Mouse (Mus musculus): ENCODE results near the gene Kiz.

DNA sequence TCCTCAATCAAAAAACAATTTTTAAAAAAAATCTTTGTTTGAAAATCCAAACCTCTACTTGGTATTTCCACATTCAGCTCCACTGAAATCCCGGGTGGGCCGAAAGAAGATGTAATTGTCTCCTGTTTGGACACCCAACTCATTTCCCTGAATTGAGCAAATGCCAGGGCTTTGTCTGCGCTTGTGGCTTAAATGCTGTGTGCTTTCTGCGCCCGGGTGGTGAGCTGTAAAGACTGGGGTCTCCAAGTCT, 21.7 kb upstream of the Kiz start:
- TF ChIP-seq CTCF (IDR thresholded peaks at IDR 0.05; ENCODE audit: low read depth), result no peak
- no peak for TF ChIP-seq EP300 (optimal IDR thresholded peaks at IDR 0.05)

Data from stomach, postnatal 0 days (tissue).